Mouse (Mus musculus): ENCODE data around the gene Pgc.

- TF ChIP-seq CTCF (IDR thresholded peaks at IDR 0.05; ENCODE audit: low read depth, low read length) (no peak), POLR2A (IDR thresholded peaks at IDR 0.05; ENCODE audit: extremely low read depth, insufficient read depth, low read length) (no peak)
Measured at GRCm38 (mm10) chr17:47703556-47703955, 23.1 kb upstream of the Pgc start.

Measured in liver, adult 2 months (tissue).